Mouse (Mus musculus) bone marrow, adult 2 months (tissue): Measurements from ENCODE around the gene Sarm1.

Experiments
- CTCF ChIP-seq: fragments of 200-500 bp; IDR thresholded peaks from 2 replicates; pipeline ENCODE4 v1.5.1; 2011; ENCODE audit warnings: low read length, control low read depth; ENCODE audit not compliant: control insufficient read depth, insufficient read depth
- POLR2A ChIP-seq: fragments of 200-500 bp; IDR thresholded peaks from 2 replicates; pipeline ENCODE4 v1.6.1; 2011; ENCODE audit warnings: low read depth, mild to moderate bottlenecking, control low read depth, low read length, borderline replicate concordance; ENCODE audit not compliant: control insufficient read depth

GRCm38 (mm10) chr11:78518931-78519330 is 21.4 kb upstream of the Sarm1 start:
- no peak for TF ChIP-seq POLR2A
- no peak for TF ChIP-seq CTCF
